Mouse (Mus musculus) G1E (cell line): Measurements from ENCODE around the gene Dach1.

Experiments used
- CTCF ChIP-seq: IDR thresholded peaks from 2 replicates; pipeline ENCODE4 v1.5.1; 2012; ENCODE audit warnings: low read depth, low read length, inconsistent platforms, mixed read lengths
- GATA1 ChIP-seq: IDR thresholded peaks from 2 replicates; pipeline ENCODE4 v1.6.1; 2012; ENCODE audit warnings: borderline replicate concordance, low read length, inconsistent platforms, mixed read lengths
- POLR2AphosphoS5 ChIP-seq: IDR thresholded peaks from 2 replicates; pipeline ENCODE4 v1.6.1; 2012; ENCODE audit warnings: low read depth, low read length, inconsistent platforms; ENCODE audit not compliant: insufficient replicate concordance
- TAL1 ChIP-seq: conservative IDR thresholded peaks from 2 replicates; pipeline ENCODE4 v1.6.1; 2012; ENCODE audit warnings: low read depth, low read length, inconsistent platforms, mixed read lengths

- no peak for TF ChIP-seq CTCF
- TF ChIP-seq TAL1, result no peak
- no peak for TF ChIP-seq POLR2AphosphoS5
- TF ChIP-seq GATA1, result no peak
These were observed 339.7 kb downstream of the Dach1 start for GRCm38 (mm10) chr14:97829865-97830264.
